Mouse (Mus musculus): ENCODE results near the gene Gm13271. TPM values are rescaled to one million over a fixed set of nuclear protein-coding genes. Genes with fewer than 3 reads are reported as not detected.
"Not testable (repeated sequence)": the region's sequence is repeated elsewhere in the genome, so short reads cannot be mapped to it uniquely, and the experiment has no call there.

The Gm13271 gene
- polyA plus RNA-seq, 1 experiment from 2014 or later, result not detected

- Histone ChIP-seq H3K9ac (ENCODE audit: low read length) (peak overlapping the region; percentile 64), H3K4me2 (replicated peaks; ENCODE audit: low read depth) (peak overlapping the region; percentile 66), H3K27ac (replicated peaks) (peak overlapping the region; percentile 96), H3K4me3 (ENCODE audit: low read depth, low read length) (peak overlapping the region; percentile 49)
- not testable (repeated sequence) for H3K36me3 ChIP-seq (ENCODE audit: control insufficient read depth, insufficient read depth, low read length); H3K4me1 ChIP-seq (replicated peaks; ENCODE audit: control insufficient read depth, insufficient read depth); H3K27me3 ChIP-seq (ENCODE audit: control insufficient read depth, insufficient read depth, low read length); H3K9me3 ChIP-seq (ENCODE audit: control insufficient read depth, low read length)
- WGBS, result 0% methylated on average over 16 of the region's 21 CpGs
- peak; percentile 72 for TF ChIP-seq CTCF (IDR thresholded peaks at IDR 0.05; ENCODE audit: low read depth)
- DNase-seq (ENCODE audit: low spot score) (peak; percentile 82), ATAC-seq (ENCODE audit: low FRiP score, low TSS enrichment) (peak; percentile 100)
These were observed 3.0 kb downstream of the Gm13271 start for GRCm38 (mm10) chr4:88757628-88758031.

- ATAC-seq (ENCODE audit: low FRiP score, low TSS enrichment); H3K4me2 ChIP-seq (replicated peaks; ENCODE audit: low read depth); H3K4me3 ChIP-seq (ENCODE audit: low read depth, low read length); H3K9me3 ChIP-seq (ENCODE audit: control insufficient read depth, low read length); DNase-seq (ENCODE audit: low spot score); H3K27me3 ChIP-seq (ENCODE audit: control insufficient read depth, insufficient read depth, low read length); H3K4me1 ChIP-seq (replicated peaks; ENCODE audit: control insufficient read depth, insufficient read depth); H3K27ac ChIP-seq (replicated peaks); H3K36me3 ChIP-seq (ENCODE audit: control insufficient read depth, insufficient read depth, low read length); H3K9ac ChIP-seq (ENCODE audit: low read length): not testable (repeated sequence)
- WGBS, result 85% methylated on average over 8 of the region's 9 CpGs
These were observed 4.1 kb downstream of the Gm13271 start for GRCm38 (mm10) chr4:88758751-88759150.

DNA sequence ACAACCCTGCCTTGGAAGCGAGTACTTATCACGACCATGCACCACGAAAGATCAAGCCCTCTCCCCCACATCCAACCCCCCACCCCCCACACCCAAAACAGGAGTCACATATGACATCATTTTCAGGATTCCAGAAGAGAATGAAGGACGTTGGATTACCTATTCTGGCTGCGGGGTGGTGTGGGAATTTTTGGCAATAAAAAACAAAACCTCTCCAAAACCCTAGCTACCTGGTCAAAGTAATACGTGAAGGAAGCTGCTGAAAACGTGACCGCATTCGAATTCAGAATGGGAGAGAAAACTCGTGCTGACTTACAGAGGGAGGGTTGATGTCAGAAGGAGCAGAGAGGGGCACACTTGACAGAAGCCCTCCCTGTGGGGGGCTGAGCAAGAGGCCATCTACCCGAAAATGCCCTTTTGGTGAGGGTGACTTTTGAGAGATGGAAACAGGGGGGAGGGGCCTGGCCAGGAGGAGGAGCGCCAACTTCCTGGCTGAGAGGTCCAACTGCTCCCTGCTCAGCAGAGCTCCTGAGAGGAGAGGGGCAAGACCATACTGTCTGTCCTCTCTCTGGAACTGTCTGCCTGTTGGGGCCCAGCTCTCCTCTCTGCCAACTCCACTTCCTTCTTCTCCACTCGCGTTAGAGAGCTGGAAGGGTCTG is 5.1 kb downstream of the Gm13271 start, which contains the start of gene Gm13283:
Gene Gm13283 (plus strand): TSS at position 510 of the 659 bp plus-strand sequence.
- not testable (repeated sequence) for DNase-seq (ENCODE audit: low spot score); H3K36me3 ChIP-seq (ENCODE audit: control insufficient read depth, insufficient read depth, low read length); H3K9ac ChIP-seq (ENCODE audit: low read length); ATAC-seq (ENCODE audit: low FRiP score, low TSS enrichment); H3K9me3 ChIP-seq (ENCODE audit: control insufficient read depth, low read length); H3K27me3 ChIP-seq (ENCODE audit: control insufficient read depth, insufficient read depth, low read length); H3K4me1 ChIP-seq (replicated peaks; ENCODE audit: control insufficient read depth, insufficient read depth)
- 27% methylated on average over 7 of the region's 14 CpGs for WGBS
- H3K4me2 ChIP-seq (replicated peaks; ENCODE audit: low read depth), result peak within 1 kb of the TSS; percentile 41
- H3K4me3 ChIP-seq (ENCODE audit: low read depth, low read length), result peak within 1 kb of the TSS; percentile 31
- H3K27ac ChIP-seq (replicated peaks), result 0 out of 2 replicates have a peak within 1 kb of the TSS, but pooled peaks have one; percentile 24

DNA sequence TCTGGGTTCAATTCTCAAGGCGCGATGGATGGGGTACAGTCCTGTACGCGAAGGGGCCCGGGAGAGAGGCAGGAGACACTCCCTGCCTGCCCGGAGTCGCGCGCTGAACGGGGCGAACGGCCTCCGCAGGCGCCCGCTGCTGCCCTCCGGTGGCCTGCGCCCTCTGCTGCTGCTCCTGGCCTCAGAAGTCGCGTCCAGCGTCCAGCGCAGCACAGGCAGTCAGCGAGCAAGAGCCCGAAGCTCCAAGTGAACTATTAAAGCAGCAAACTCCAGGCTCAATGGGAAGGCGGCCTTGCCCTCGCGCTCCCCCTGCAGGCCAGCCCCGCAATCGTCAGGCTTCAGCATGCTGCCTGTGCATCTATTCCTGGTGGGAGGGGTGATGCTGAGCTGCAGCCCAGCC is 5.8 kb downstream of the Gm13271 start:
- not testable (repeated sequence) for H3K9me3 ChIP-seq (ENCODE audit: control insufficient read depth, low read length); H3K4me1 ChIP-seq (replicated peaks; ENCODE audit: control insufficient read depth, insufficient read depth); ATAC-seq (ENCODE audit: low FRiP score, low TSS enrichment); H3K36me3 ChIP-seq (ENCODE audit: control insufficient read depth, insufficient read depth, low read length); H3K9ac ChIP-seq (ENCODE audit: low read length); H3K27me3 ChIP-seq (ENCODE audit: control insufficient read depth, insufficient read depth, low read length)
- peak; percentile 79 for DNase-seq (ENCODE audit: low spot score)
- TF ChIP-seq CTCF (IDR thresholded peaks at IDR 0.05; ENCODE audit: low read depth), result peak; percentile 71
- Histone ChIP-seq H3K4me3 (ENCODE audit: low read depth, low read length) (peak overlapping the region; percentile 31), H3K27ac (replicated peaks) (0 out of 2 replicates have a peak overlapping the region, but pooled peaks have one; percentile 24), H3K4me2 (replicated peaks; ENCODE audit: low read depth) (peak overlapping the region; percentile 41)
- under 1% methylated on average over 21 of the region's 28 CpGs for WGBS

DNA sequence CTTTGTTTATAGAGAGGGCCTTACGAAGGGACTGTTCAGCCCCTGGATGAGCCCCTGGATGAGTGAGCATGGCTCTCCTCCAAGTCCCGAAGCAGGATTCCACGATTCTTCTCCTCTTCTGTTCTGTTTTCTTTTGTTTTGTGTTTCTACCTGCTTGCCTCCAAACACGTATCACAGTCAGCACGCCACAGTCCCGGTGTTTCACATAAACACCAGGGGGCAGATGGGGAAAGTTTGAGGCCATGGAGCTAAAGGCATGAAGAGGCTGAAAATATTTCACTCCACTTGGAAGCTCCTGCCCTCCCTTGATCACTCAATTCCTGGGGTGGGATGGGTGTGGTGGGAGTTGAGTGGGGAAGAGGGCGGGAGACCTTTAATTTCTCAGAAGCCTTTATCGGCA is 7.1 kb downstream of the Gm13271 start:
- not testable (repeated sequence) for H3K27me3 ChIP-seq (ENCODE audit: control insufficient read depth, insufficient read depth, low read length); H3K9ac ChIP-seq (ENCODE audit: low read length); H3K4me3 ChIP-seq (ENCODE audit: low read depth, low read length); H3K4me2 ChIP-seq (replicated peaks; ENCODE audit: low read depth); ATAC-seq (ENCODE audit: low FRiP score, low TSS enrichment); DNase-seq (ENCODE audit: low spot score); H3K9me3 ChIP-seq (ENCODE audit: control insufficient read depth, low read length); H3K36me3 ChIP-seq (ENCODE audit: control insufficient read depth, insufficient read depth, low read length); H3K27ac ChIP-seq (replicated peaks); H3K4me1 ChIP-seq (replicated peaks; ENCODE audit: control insufficient read depth, insufficient read depth)
- WGBS, result 60% methylated on average over 6 of the region's 8 CpGs
- peak; percentile 16; the same call in 1 of the 2 replicates for TF ChIP-seq CTCF (IDR thresholded peaks at IDR 0.05; ENCODE audit: low read depth)

GRCm38 (mm10) chr4:88762341-88762740 is 7.7 kb downstream of the Gm13271 start:
- H3K27me3 ChIP-seq (ENCODE audit: control insufficient read depth, insufficient read depth, low read length); H3K4me3 ChIP-seq (ENCODE audit: low read depth, low read length); H3K9me3 ChIP-seq (ENCODE audit: control insufficient read depth, low read length); H3K4me1 ChIP-seq (replicated peaks; ENCODE audit: control insufficient read depth, insufficient read depth); DNase-seq (ENCODE audit: low spot score); H3K36me3 ChIP-seq (ENCODE audit: control insufficient read depth, insufficient read depth, low read length); ATAC-seq (ENCODE audit: low FRiP score, low TSS enrichment); H3K9ac ChIP-seq (ENCODE audit: low read length); H3K4me2 ChIP-seq (replicated peaks; ENCODE audit: low read depth); H3K27ac ChIP-seq (replicated peaks): not testable (repeated sequence)
- 51% methylated on average over 8 of the region's 9 CpGs for WGBS

Data from stomach, postnatal 0 days (tissue).